Mouse (Mus musculus): ENCODE measurements around the gene Pak1ip1.

DNA sequence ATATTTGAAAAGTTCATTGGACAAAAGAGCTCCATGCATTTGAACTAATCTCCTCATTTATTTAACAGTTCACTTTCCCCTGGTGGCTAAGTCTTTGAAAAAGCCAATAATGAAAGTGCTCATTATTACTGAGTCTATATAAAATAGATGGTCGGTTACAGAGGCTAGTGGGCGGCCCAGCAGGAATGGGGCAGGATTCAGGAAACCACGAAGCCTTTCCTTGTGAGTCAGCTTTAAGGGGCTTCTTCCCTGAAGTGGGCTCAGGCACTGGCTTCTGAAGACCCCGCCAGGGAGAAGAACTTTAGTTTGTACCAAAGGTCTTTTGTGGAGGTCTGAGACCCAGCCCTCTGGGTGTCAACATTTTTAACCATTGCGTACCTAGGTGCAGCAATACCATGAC, 51.1 kb downstream of the Pak1ip1 start:
- TF ChIP-seq CTCF (IDR thresholded peaks at IDR 0.05; ENCODE audit: borderline replicate concordance, control insufficient read depth, extremely low read depth, insufficient read depth, low read length, poor library complexity) (no peak), POLR2A (IDR thresholded peaks at IDR 0.05; ENCODE audit: control insufficient read depth, extremely low read depth, insufficient read depth, low read length, poor library complexity) (no peak)
